Mouse (Mus musculus): ENCODE data around the gene Sox18. TPM values are rescaled to one million over a fixed set of nuclear protein-coding genes. Genes with fewer than 3 reads are reported as not detected.

Gene Sox18
- not detected for polyA plus RNA-seq (2014; fragmentation: Illumina TruSeq; extraction: RNeasy Lipid Tissue Mini Kit (QIAGEN cat#74804); ENCODE audit: low replicate concordance)

GRCm38 (mm10) chr2:181671326-181671725 is at the start of gene Sox18:
TSS of gene Sox18 (minus strand) at chr2:181671640.

GRCm38 (mm10) chr2:181714903-181715326 is 43.5 kb upstream of the Sox18 start, which contains the start of gene Oprl1:
TSS of gene Oprl1 (plus strand) at chr2:181715016.

GRCm38 (mm10) chr2:181698241-181698640 is 26.8 kb upstream of the Sox18 start, which contains the start of gene Lkaaear1:
TSS of gene Lkaaear1 (minus strand) at chr2:181698442.

GRCm38 (mm10) chr2:181693339-181694280 is 22.2 kb upstream of the Sox18 start, which contains the start of gene Rgs19:
TSS of gene Rgs19 (minus strand) at chr2:181693977.

GRCm38 (mm10) chr2:181679951-181680715 is 8.7 kb upstream of the Sox18 start, which contains the start of gene Tcea2:
TSS of gene Tcea2 (plus strand) at chr2:181680310.

GRCm38 (mm10) chr2:181656734-181657133 is 14.7 kb downstream of the Sox18 start, which contains the start of gene Gm29797:
TSS of gene Gm29797 (plus strand) at chr2:181657034.

Other genes starting within 250 kb of the Sox18 start
- 1.3 TPM for gene Zbtb46, start 212.2 kb downstream of the Sox18 start, polyA plus RNA-seq (2014; fragmentation: Illumina TruSeq; extraction: RNeasy Lipid Tissue Mini Kit (QIAGEN cat#74804); ENCODE audit: low replicate concordance)
- gene Abhd16b, start 178.4 kb downstream of the Sox18 start, polyA plus RNA-seq (2014; fragmentation: Illumina TruSeq; extraction: RNeasy Lipid Tissue Mini Kit (QIAGEN cat#74804); ENCODE audit: low replicate concordance): not detected
- gene Tpd52l2, start 174.5 kb downstream of the Sox18 start, polyA plus RNA-seq (2014; fragmentation: Illumina TruSeq; extraction: RNeasy Lipid Tissue Mini Kit (QIAGEN cat#74804); ENCODE audit: low replicate concordance): 26.2 TPM
- 32.9 TPM for gene Dnajc5, start 151.2 kb downstream of the Sox18 start, polyA plus RNA-seq (2014; fragmentation: Illumina TruSeq; extraction: RNeasy Lipid Tissue Mini Kit (QIAGEN cat#74804); ENCODE audit: low replicate concordance)
- gene Uckl1, start 86.7 kb downstream of the Sox18 start, polyA plus RNA-seq (2014; fragmentation: Illumina TruSeq; extraction: RNeasy Lipid Tissue Mini Kit (QIAGEN cat#74804); ENCODE audit: low replicate concordance): 15.6 TPM
- gene Prpf6, start 79.8 kb downstream of the Sox18 start, polyA plus RNA-seq (2014; fragmentation: Illumina TruSeq; extraction: RNeasy Lipid Tissue Mini Kit (QIAGEN cat#74804); ENCODE audit: low replicate concordance): 14.7 TPM
- gene Zfp512b, start 78.8 kb downstream of the Sox18 start, polyA plus RNA-seq (2014; fragmentation: Illumina TruSeq; extraction: RNeasy Lipid Tissue Mini Kit (QIAGEN cat#74804); ENCODE audit: low replicate concordance): 0.93 TPM
- gene Samd10, start 72.4 kb downstream of the Sox18 start, polyA plus RNA-seq (2014; fragmentation: Illumina TruSeq; extraction: RNeasy Lipid Tissue Mini Kit (QIAGEN cat#74804); ENCODE audit: low replicate concordance): 4.9 TPM
- gene Gm29797, start 14.6 kb downstream of the Sox18 start, polyA plus RNA-seq (2014; fragmentation: Illumina TruSeq; extraction: RNeasy Lipid Tissue Mini Kit (QIAGEN cat#74804); ENCODE audit: low replicate concordance): not detected
- gene Tcea2, start 8.7 kb upstream of the Sox18 start, polyA plus RNA-seq (2014; fragmentation: Illumina TruSeq; extraction: RNeasy Lipid Tissue Mini Kit (QIAGEN cat#74804); ENCODE audit: low replicate concordance): 0.19 TPM
- gene Rgs19, start 22.3 kb upstream of the Sox18 start, polyA plus RNA-seq (2014; fragmentation: Illumina TruSeq; extraction: RNeasy Lipid Tissue Mini Kit (QIAGEN cat#74804); ENCODE audit: low replicate concordance): 5.3 TPM
- not detected for gene Lkaaear1, start 26.8 kb upstream of the Sox18 start, polyA plus RNA-seq (2014; fragmentation: Illumina TruSeq; extraction: RNeasy Lipid Tissue Mini Kit (QIAGEN cat#74804); ENCODE audit: low replicate concordance)
- not detected for gene Oprl1, start 43.4 kb upstream of the Sox18 start, polyA plus RNA-seq (2014; fragmentation: Illumina TruSeq; extraction: RNeasy Lipid Tissue Mini Kit (QIAGEN cat#74804); ENCODE audit: low replicate concordance)
- 1.0 TPM for gene Myt1, start 91.7 kb upstream of the Sox18 start, polyA plus RNA-seq (2014; fragmentation: Illumina TruSeq; extraction: RNeasy Lipid Tissue Mini Kit (QIAGEN cat#74804); ENCODE audit: low replicate concordance)
- gene Pcmtd2, start 166.2 kb upstream of the Sox18 start, polyA plus RNA-seq (2014; fragmentation: Illumina TruSeq; extraction: RNeasy Lipid Tissue Mini Kit (QIAGEN cat#74804); ENCODE audit: low replicate concordance): 137 TPM
- 46.4 TPM for gene Polr3k, start 192.7 kb upstream of the Sox18 start, polyA plus RNA-seq (2014; fragmentation: Illumina TruSeq; extraction: RNeasy Lipid Tissue Mini Kit (QIAGEN cat#74804); ENCODE audit: low replicate concordance)